Mouse (Mus musculus): Measurements from ENCODE around the gene Gm47996. TPM values are rescaled to one million over a fixed set of nuclear protein-coding genes. Genes with fewer than 3 reads are reported as not detected.

Gene Gm47996
- total and polyA plus RNA-seq, 3 experiments: not detected

DNA sequence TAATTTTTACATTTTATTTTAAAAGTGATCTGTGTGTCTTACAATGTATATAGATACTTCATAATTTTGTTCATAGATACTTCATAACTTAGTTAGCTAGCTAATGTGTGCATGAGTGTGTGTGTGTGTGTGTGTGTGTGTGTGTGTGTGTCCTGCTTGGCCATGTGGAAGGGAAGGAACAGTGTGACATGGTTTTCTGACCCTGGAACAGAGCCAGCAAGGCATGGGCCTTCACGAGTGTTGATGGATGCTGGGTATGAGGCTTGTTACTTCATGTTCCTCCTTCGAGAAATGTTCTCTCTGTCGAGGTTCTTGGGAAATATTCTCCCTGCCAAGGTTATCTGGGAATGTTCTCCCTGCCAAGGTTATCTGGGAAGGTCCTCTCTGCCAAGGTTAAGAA is 23.8 kb downstream of the Gm47996 start:
- peaks cover 0 to 1% of the 10 kb centered on the region in 2 experiments; a peak in 1 of 4 replicates for H3K36me3 ChIP-seq (ENCODE audit: control insufficient read depth in 1 of 2, insufficient read depth in 2 of 2, low read length in 2 of 2)
- TF ChIP-seq KAT2A (conservative IDR thresholded peaks at IDR 0.05; ENCODE audit: low read depth, low read length) (no peak), NRF1 (IDR thresholded peaks at IDR 0.05; ENCODE audit: insufficient read depth, low read depth, low read length, poor library complexity, severe bottlenecking) (no peak), EP300 (IDR thresholded peaks at IDR 0.05; ENCODE audit: low read depth in 1 of 2, low read length in 2 of 2) (no peak), CTCF (IDR thresholded peaks at IDR 0.05 in 2 of 3, conservative IDR thresholded peaks at IDR 0.05 in 1 of 3; ENCODE audit: control insufficient read depth in 1 of 3, insufficient read depth in 1 of 3, low read depth in 2 of 3, low read length in 3 of 3, poor library complexity in 1 of 3, severe bottlenecking in 1 of 3) (no peak), MYC (IDR thresholded peaks at IDR 0.05; ENCODE audit: low read depth, low read length) (no peak), MXI1 (IDR thresholded peaks at IDR 0.05; ENCODE audit: low read depth, low read length) (no peak), GATA1 (IDR thresholded peaks at IDR 0.05; ENCODE audit: low read depth, low read length) (no peak), MYB (IDR thresholded peaks at IDR 0.05; ENCODE audit: low read depth, low read length) (no peak), ZNF384 (IDR thresholded peaks at IDR 0.05; ENCODE audit: low read depth, low read length) (no peak), SIN3A (IDR thresholded peaks at IDR 0.05; ENCODE audit: low read length) (no peak), CHD2 (IDR thresholded peaks at IDR 0.05; ENCODE audit: low read length) (no peak), POLR2AphosphoS5 (IDR thresholded peaks at IDR 0.05; ENCODE audit: borderline replicate concordance, low read depth, low read length) (no peak), TBP (IDR thresholded peaks at IDR 0.05; ENCODE audit: low read depth, low read length) (no peak), POLR2A (IDR thresholded peaks at IDR 0.05; ENCODE audit: control insufficient read depth in 1 of 2, insufficient read depth in 1 of 2, low read depth in 1 of 2, low read length in 2 of 2, poor library complexity in 1 of 2) (no peak), MAX (IDR thresholded peaks at IDR 0.05; ENCODE audit: low read length) (no peak), TAL1 (IDR thresholded peaks at IDR 0.05; ENCODE audit: low read length) (no peak), ZMIZ1 (IDR thresholded peaks at IDR 0.05; ENCODE audit: low read depth, low read length) (no peak), ELF1 (IDR thresholded peaks at IDR 0.05; ENCODE audit: low read depth, low read length) (no peak)
- no peak overlapping the region for H3K4me3 ChIP-seq (ENCODE audit: control insufficient read depth in 1 of 2, insufficient read depth in 1 of 2, low read depth in 2 of 2, low read length in 2 of 2)
- H3K4me1 ChIP-seq (ENCODE audit: control insufficient read depth in 1 of 2, insufficient read depth in 2 of 2, low read length in 2 of 2): peaks cover 0 to 4% of the 10 kb centered on the region in 2 experiments; a peak in 2 of 4 replicates
- H3K27me3 ChIP-seq (ENCODE audit: control insufficient read depth in 1 of 2, insufficient read depth in 2 of 2, low read length in 2 of 2): no peaks in the 10 kb centered on the region; a peak in 1 of 4 replicates
- no peaks in the 10 kb centered on the region for H3K9me3 ChIP-seq (replicated peaks; ENCODE audit: insufficient read depth, low read length)
- H3K27ac ChIP-seq (ENCODE audit: control insufficient read depth, low read depth, low read length): no peak overlapping the region
- no peaks in the 10 kb centered on the region for H3K79me2 ChIP-seq (ENCODE audit: control insufficient read depth, insufficient read depth, low read length, poor library complexity)
- DNase-seq (ENCODE audit: low read depth, low spot score): no peak
- H3K9ac ChIP-seq (ENCODE audit: control insufficient read depth, low read depth, low read length, poor library complexity, severe bottlenecking): no peak overlapping the region

DNA sequence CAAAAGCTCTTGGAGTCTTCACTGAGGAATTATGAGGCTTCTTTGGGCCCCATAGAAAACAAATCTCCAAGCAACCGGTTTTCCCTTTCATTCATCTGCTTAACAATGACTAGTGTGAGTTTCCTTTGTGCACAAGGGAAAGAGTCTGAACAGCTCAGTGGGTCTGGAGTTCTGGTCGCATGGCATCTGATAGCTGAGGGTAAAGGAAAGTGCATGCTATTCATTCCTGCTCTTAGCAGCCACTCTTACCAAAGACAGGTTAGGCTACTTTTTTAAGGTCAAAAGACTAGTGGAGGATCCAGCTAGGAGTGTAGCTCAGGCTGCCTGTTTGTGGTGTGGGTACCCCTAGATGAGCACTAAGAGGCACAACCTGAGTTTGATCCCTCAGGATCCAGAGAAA is 25.6 kb downstream of the Gm47996 start:
- DNase-seq (ENCODE audit: low read depth, low spot score): no peak
- Histone ChIP-seq H3K27me3 (ENCODE audit: control insufficient read depth in 1 of 2, insufficient read depth in 2 of 2, low read length in 2 of 2) (no peaks in the 10 kb centered on the region; a peak in 1 of 4 replicates), H3K9me3 (replicated peaks; ENCODE audit: insufficient read depth, low read length) (no peaks in the 10 kb centered on the region), H3K36me3 (ENCODE audit: control insufficient read depth in 1 of 2, insufficient read depth in 2 of 2, low read length in 2 of 2) (peaks cover 0 to 3% of the 10 kb centered on the region in 2 experiments; a peak in 1 of 4 replicates), H3K4me3 (ENCODE audit: control insufficient read depth in 1 of 2, insufficient read depth in 1 of 2, low read depth in 2 of 2, low read length in 2 of 2) (no peak overlapping the region), H3K9ac (ENCODE audit: control insufficient read depth, low read depth, low read length, poor library complexity, severe bottlenecking) (no peak overlapping the region), H3K27ac (ENCODE audit: control insufficient read depth, low read depth, low read length) (no peak overlapping the region), H3K4me1 (ENCODE audit: control insufficient read depth in 1 of 2, insufficient read depth in 2 of 2, low read length in 2 of 2) (peaks cover 0 to 5% of the 10 kb centered on the region in 2 experiments; a peak in 2 of 4 replicates), H3K79me2 (ENCODE audit: control insufficient read depth, insufficient read depth, low read length, poor library complexity) (no peaks in the 10 kb centered on the region)
- TF ChIP-seq MAX (IDR thresholded peaks at IDR 0.05; ENCODE audit: low read length) (no peak), RCOR1 (IDR thresholded peaks at IDR 0.05; ENCODE audit: low read depth, low read length) (no peak), POLR2AphosphoS2 (IDR thresholded peaks at IDR 0.05; ENCODE audit: low read length) (no peak)

All from MEL (cell line).